Mouse (Mus musculus): ENCODE data around the gene Cacng4. TPM values are rescaled to one million over a fixed set of nuclear protein-coding genes. Genes with fewer than 3 reads are reported as not detected.

Cacng4 gene
- polyA plus RNA-seq (2015; fragmentation: Nextera tagmentation; extraction: Ambion mirVana): 0.13 and 0.15 TPM in 2 replicates

GRCm38 (mm10) chr11:107794547-107795269 is at the start of gene Cacng4:
Gene Cacng4 (minus strand): TSS chr11:107794557.
- Histone ChIP-seq H3K4me2 (peak within 1 kb of the TSS; percentile 54), H3K9me3 (replicated peaks) (no peaks in the 10 kb centered on the region), H3K27me3 (peaks cover 86% of the 10 kb centered on the region), H3K9ac (no peak within 1 kb of the TSS), H3K36me3 (no peaks in the 10 kb centered on the region), H3K27ac (no peak within 1 kb of the TSS), H3K4me1 (replicated peaks) (peaks cover 5% of the 10 kb centered on the region; the same call in 1 of the 2 replicates), H3K4me3 (replicated peaks) (peak within 1 kb of the TSS; percentile 40)
- no peak for ATAC-seq (ENCODE audit: low read depth)
- DNase-seq: no peak
- WGBS (ENCODE audit: insufficient replicate concordance): 1% methylated on average over 35 of the region's 73 CpGs

GRCm38 (mm10) chr11:107833351-107834040 is 39.1 kb upstream of the Cacng4 start:
- no peak for ATAC-seq (ENCODE audit: low read depth)
- Histone ChIP-seq H3K9ac (no peak overlapping the region), H3K4me1 (replicated peaks) (no peaks in the 10 kb centered on the region), H3K27ac (no peak overlapping the region), H3K4me2 (no peak overlapping the region), H3K9me3 (replicated peaks) (no peaks in the 10 kb centered on the region), H3K27me3 (no peaks in the 10 kb centered on the region), H3K36me3 (no peaks in the 10 kb centered on the region), H3K4me3 (replicated peaks) (no peak overlapping the region)
- 44% methylated on average over 7 of the region's 7 CpGs for WGBS (ENCODE audit: insufficient replicate concordance)
- DNase-seq: no peak

- no peaks in the 10 kb centered on the region for H3K36me3 ChIP-seq
- no peak overlapping the region for H3K4me3 ChIP-seq (replicated peaks)
- no peak overlapping the region for H3K27ac ChIP-seq
- no peak for ATAC-seq (ENCODE audit: low read depth)
- no peak for DNase-seq
- no peaks in the 10 kb centered on the region for H3K9me3 ChIP-seq (replicated peaks)
- H3K4me1 ChIP-seq (replicated peaks): no peaks in the 10 kb centered on the region
- WGBS (ENCODE audit: insufficient replicate concordance): 33% methylated on average over 5 of the region's 5 CpGs
- no peak overlapping the region for H3K4me2 ChIP-seq
- H3K9ac ChIP-seq: no peak overlapping the region
- H3K27me3 ChIP-seq: peaks cover 4% of the 10 kb centered on the region; the same call in 1 of the 2 replicates
Measured at GRCm38 (mm10) chr11:107817196-107817595, 22.8 kb upstream of the Cacng4 start.

- 35% methylated on average over 21 of the region's 21 CpGs for WGBS (ENCODE audit: insufficient replicate concordance)
- no peak for DNase-seq
Measured at GRCm38 (mm10) chr11:107812941-107813648, 18.7 kb upstream of the Cacng4 start.

GRCm38 (mm10) chr11:107812429-107812828 is 18.1 kb upstream of the Cacng4 start:
- DNase-seq (no peak), ATAC-seq (ENCODE audit: low read depth) (no peak)
- 40% methylated on average over 4 of the region's 4 CpGs for WGBS (ENCODE audit: insufficient replicate concordance)
- Histone ChIP-seq H3K27me3 (peaks cover 4% of the 10 kb centered on the region; the same call in 1 of the 2 replicates), H3K4me2 (no peak overlapping the region), H3K9ac (no peak overlapping the region), H3K36me3 (no peaks in the 10 kb centered on the region), H3K4me3 (replicated peaks) (no peak overlapping the region), H3K27ac (no peak overlapping the region), H3K9me3 (replicated peaks) (no peaks in the 10 kb centered on the region), H3K4me1 (replicated peaks) (no peaks in the 10 kb centered on the region)

More at GRCm38 (mm10) chr11:107812941-107813648, 18.7 kb upstream of the Cacng4 start:
- H3K4me1 ChIP-seq (replicated peaks): no peaks in the 10 kb centered on the region
- H3K27me3 ChIP-seq: peaks cover 4% of the 10 kb centered on the region; the same call in 1 of the 2 replicates
- no peaks in the 10 kb centered on the region for H3K9me3 ChIP-seq (replicated peaks)
- H3K36me3 ChIP-seq: no peaks in the 10 kb centered on the region
- H3K4me2 ChIP-seq: no peak overlapping the region
- H3K4me3 ChIP-seq (replicated peaks): no peak overlapping the region
- no peak for ATAC-seq (ENCODE audit: low read depth)
- no peak overlapping the region for H3K27ac ChIP-seq
- no peak overlapping the region for H3K9ac ChIP-seq

GRCm38 (mm10) chr11:107808508-107808907 is 14.2 kb upstream of the Cacng4 start:
- Histone ChIP-seq H3K27me3 (peaks cover 4% of the 10 kb centered on the region; the same call in 1 of the 2 replicates), H3K4me2 (no peak overlapping the region), H3K27ac (no peak overlapping the region), H3K9ac (no peak overlapping the region), H3K9me3 (replicated peaks) (no peaks in the 10 kb centered on the region), H3K36me3 (no peaks in the 10 kb centered on the region), H3K4me1 (replicated peaks) (no peaks in the 10 kb centered on the region), H3K4me3 (replicated peaks) (no peak overlapping the region)
- whole genome bisulfite sequencing (ENCODE audit: insufficient replicate concordance): 49% methylated on average over 8 of the region's 8 CpGs
- ATAC-seq (ENCODE audit: low read depth) (no peak), DNase-seq (no peak)

GRCm38 (mm10) chr11:107806058-107806457 is 11.7 kb upstream of the Cacng4 start:
- DNase-seq (no peak), ATAC-seq (ENCODE audit: low read depth) (no peak)
- Histone ChIP-seq H3K27me3 (0 out of 2 replicates have a peak, but pooled peaks cover 5% of the 10 kb centered on the region), H3K9ac (no peak overlapping the region), H3K4me3 (replicated peaks) (no peak overlapping the region), H3K4me2 (no peak overlapping the region), H3K9me3 (replicated peaks) (no peaks in the 10 kb centered on the region), H3K36me3 (no peaks in the 10 kb centered on the region), H3K27ac (no peak overlapping the region), H3K4me1 (replicated peaks) (no peaks in the 10 kb centered on the region)
- WGBS (ENCODE audit: insufficient replicate concordance): 69% methylated on average over 1 of the region's 1 CpGs

GRCm38 (mm10) chr11:107801946-107802345 is 7.6 kb upstream of the Cacng4 start:
- ATAC-seq (ENCODE audit: low read depth) (no peak), DNase-seq (no peak)
- Histone ChIP-seq H3K4me3 (replicated peaks) (no peak overlapping the region), H3K27ac (no peak overlapping the region), H3K27me3 (peaks cover 42% of the 10 kb centered on the region), H3K36me3 (no peaks in the 10 kb centered on the region), H3K9ac (no peak overlapping the region), H3K4me1 (replicated peaks) (no peaks in the 10 kb centered on the region), H3K4me2 (no peak overlapping the region), H3K9me3 (replicated peaks) (no peaks in the 10 kb centered on the region)
- 51% methylated on average over 3 of the region's 3 CpGs for WGBS (ENCODE audit: insufficient replicate concordance)

GRCm38 (mm10) chr11:107799331-107799730 is 5.0 kb upstream of the Cacng4 start:
- H3K27ac ChIP-seq: no peak overlapping the region
- WGBS (ENCODE audit: insufficient replicate concordance): 36% methylated on average over 9 of the region's 9 CpGs
- no peak overlapping the region for H3K4me2 ChIP-seq
- no peaks in the 10 kb centered on the region for H3K4me1 ChIP-seq (replicated peaks)
- no peaks in the 10 kb centered on the region for H3K9me3 ChIP-seq (replicated peaks)
- H3K9ac ChIP-seq: no peak overlapping the region
- DNase-seq: no peak
- ATAC-seq (ENCODE audit: low read depth): no peak
- no peak overlapping the region for H3K4me3 ChIP-seq (replicated peaks)
- H3K36me3 ChIP-seq: no peaks in the 10 kb centered on the region
- H3K27me3 ChIP-seq: peaks cover 68% of the 10 kb centered on the region

- DNase-seq (no peak), ATAC-seq (ENCODE audit: low read depth) (no peak)
- H3K9me3 ChIP-seq (replicated peaks): no peaks in the 10 kb centered on the region
- no peak overlapping the region for H3K27ac ChIP-seq
- no peak overlapping the region for H3K4me3 ChIP-seq (replicated peaks)
- H3K4me2 ChIP-seq: no peak overlapping the region
- peaks cover 91% of the 10 kb centered on the region for H3K27me3 ChIP-seq
- 26% methylated on average over 7 of the region's 7 CpGs for WGBS (ENCODE audit: insufficient replicate concordance)
- no peak overlapping the region for H3K9ac ChIP-seq
- H3K4me1 ChIP-seq (replicated peaks): peaks cover 5% of the 10 kb centered on the region; the same call in 1 of the 2 replicates
- no peaks in the 10 kb centered on the region for H3K36me3 ChIP-seq
Measured at GRCm38 (mm10) chr11:107796346-107796745, 2.0 kb upstream of the Cacng4 start.

- no peak for ATAC-seq (ENCODE audit: low read depth)
- no peak overlapping the region for H3K27ac ChIP-seq
- no peak overlapping the region for H3K4me3 ChIP-seq (replicated peaks)
- H3K27me3 ChIP-seq: peaks cover 89% of the 10 kb centered on the region
- no peak for DNase-seq
- no peak overlapping the region for H3K9ac ChIP-seq
- H3K36me3 ChIP-seq: no peaks in the 10 kb centered on the region
- peaks cover 5% of the 10 kb centered on the region; the same call in 1 of the 2 replicates for H3K4me1 ChIP-seq (replicated peaks)
- no peak overlapping the region for H3K4me2 ChIP-seq
- WGBS (ENCODE audit: insufficient replicate concordance): 8% methylated on average over 9 of the region's 9 CpGs
- no peaks in the 10 kb centered on the region for H3K9me3 ChIP-seq (replicated peaks)
Measured at GRCm38 (mm10) chr11:107795384-107796035, 1.2 kb upstream of the Cacng4 start.

Measured in liver, embryonic 13.5 days (tissue).